Mouse (Mus musculus) embryonic fibroblast, embryonic 13.5 days (primary cell): ENCODE measurements at regions not wholly inside any gene's neighbourhood (a gene's known extent, or its start where the extent isn't known, plus 50 kb on each side); places are given as distances from the start of the nearest gene placed in this dataset.

Experiments
- CTCF ChIP-seq: IDR thresholded peaks from 2 replicates; pipeline ENCODE4 v1.5.1; 2011; ENCODE audit warnings: mild to moderate bottlenecking, control low read depth, low read length, moderate library complexity, borderline replicate concordance; ENCODE audit not compliant: insufficient read depth
- POLR2A ChIP-seq: IDR thresholded peaks from 2 replicates; pipeline ENCODE4 v1.6.1; 2011; ENCODE audit warnings: low read depth, mild to moderate bottlenecking, control low read depth, low read length, moderate library complexity

GRCm38 (mm10) chr13:101522597-101522996 is 245.4 kb downstream of the Pik3r1 start:
- TF ChIP-seq CTCF (no peak), POLR2A (no peak)
